Mouse (Mus musculus) neural tube, embryonic 12.5 days (tissue): ENCODE measurements around the gene Mlh3. TPM values are rescaled to one million over a fixed set of nuclear protein-coding genes. Genes with fewer than 3 reads are reported as not detected.
"Not testable (repeated sequence)": the region's sequence is repeated elsewhere in the genome, so short reads cannot be mapped to it uniquely, and the experiment has no call there.

Experiments used
- ATAC-seq: fragments of 200-750 bp; cut with Nextera tagmentation; 2 replicates; pipeline ENCODE4 v1.8.0; 2017; ENCODE audit warnings: low read depth, mild to moderate bottlenecking, moderate TSS enrichment, moderate library complexity; ENCODE audit not compliant: low FRiP score
- H3K27ac ChIP-seq: fragments of 300-500 bp; sonication (generic); 2 replicates; pipeline ENCODE4 v1.5.1; 2016
- H3K27me3 ChIP-seq: fragments of 300-500 bp; sonication (generic); replicated peaks from 2 replicates; pipeline ENCODE4 v1.6.1; 2016; ENCODE audit warnings: mild to moderate bottlenecking
- H3K36me3 ChIP-seq: fragments of 300-500 bp; sonication (generic); 2 replicates; pipeline ENCODE4 v1.6.1; 2016; ENCODE audit warnings: mild to moderate bottlenecking
- H3K4me1 ChIP-seq: fragments of 300-500 bp; sonication (generic); 2 replicates; pipeline ENCODE4 v1.6.1; 2016
- H3K4me2 ChIP-seq: fragments of 300-500 bp; sonication (generic); replicated peaks from 2 replicates; pipeline ENCODE4 v1.6.1; 2016; ENCODE audit warnings: mild to moderate bottlenecking
- H3K4me3 ChIP-seq: fragments of 300-500 bp; sonication (generic); 2 replicates; pipeline ENCODE4 v1.5.1; 2016
- H3K9ac ChIP-seq: fragments of 300-500 bp; sonication (generic); 2 replicates; pipeline ENCODE4 v1.6.1; 2016; ENCODE audit warnings: mild to moderate bottlenecking
- H3K9me3 ChIP-seq: fragments of 300-500 bp; sonication (generic); 2 replicates; pipeline ENCODE4 v1.6.1; 2016; ENCODE audit warnings: mild to moderate bottlenecking
- WGBS: fragments of 180-500 bp; shearing (Covaris S2); methylation state at CpG from one replicate; pipeline ENCODE4 v1.1.7; 2016; 5-methylcytosine and 5-hydroxymethylcytosine counted together
- polyA plus RNA-seq: library from polyadenylated mRNA; unstranded; fragments of >200 nt; fragmentation: Nextera tagmentation; extraction: Ambion mirVana; gene quantifications from 2 replicates; pipeline ENCODE4 v1.2.1, GENCODE M21; 2016

Mlh3 gene
- polyA plus RNA-seq, 1 experiment from 2014 or later = 9.0 TPM

GRCm38 (mm10) chr12:85291541-85291940 lies 21.1 kb upstream of the Mlh3 start:
- Histone ChIP-seq H3K27me3 (no peaks in the 10 kb centered on the region), H3K9me3 (peaks cover 3% of the 10 kb centered on the region; the same call in 1 of the 2 replicates), H3K27ac (no peak overlapping the region), H3K9ac (no peak overlapping the region), H3K4me1 (peaks cover 14% of the 10 kb centered on the region), H3K36me3 (no peaks in the 10 kb centered on the region), H3K4me3 (no peak overlapping the region), H3K4me2 (no peak overlapping the region)
- ATAC-seq = no peak

- 75% methylated on average over 10 of the region's 10 CpGs for WGBS
Observed at GRCm38 (mm10) chr12:85290633-85291032, 20.2 kb upstream of the Mlh3 start.

GRCm38 (mm10) chr12:85289157-85290000 lies 19.0 kb upstream of the Mlh3 start:
- no peak for ATAC-seq
- Histone ChIP-seq H3K36me3 (no peaks in the 10 kb centered on the region), H3K27ac (no peak overlapping the region), H3K27me3 (no peaks in the 10 kb centered on the region), H3K4me2 (peak overlapping the region; percentile 88), H3K9me3 (peaks cover 3% of the 10 kb centered on the region; the same call in 1 of the 2 replicates), H3K4me1 (peaks cover 14% of the 10 kb centered on the region), H3K4me3 (peak overlapping the region; percentile 53), H3K9ac (peak overlapping the region; percentile 38; the same call in 1 of the 2 replicates)
- 64% methylated on average over 24 of the region's 24 CpGs for WGBS

More at GRCm38 (mm10) chr12:85290633-85291032, 20.2 kb upstream of the Mlh3 start:
- no peaks in the 10 kb centered on the region for H3K27me3 ChIP-seq
- H3K27ac ChIP-seq = no peak overlapping the region
- H3K9me3 ChIP-seq = peaks cover 3% of the 10 kb centered on the region; the same call in 1 of the 2 replicates
- no peak overlapping the region for H3K4me3 ChIP-seq
- peaks cover 14% of the 10 kb centered on the region for H3K4me1 ChIP-seq
- H3K36me3 ChIP-seq = no peaks in the 10 kb centered on the region
- no peak overlapping the region for H3K9ac ChIP-seq
- ATAC-seq = no peak
- H3K4me2 ChIP-seq = no peak overlapping the region

- peak within 1 kb of the TSS; percentile 53 for H3K4me3 ChIP-seq
- H3K9me3 ChIP-seq = no peaks in the 10 kb centered on the region
- peak; percentile 78 for ATAC-seq
- H3K4me2 ChIP-seq = peak within 1 kb of the TSS; percentile 88
- H3K9ac ChIP-seq = peak within 1 kb of the TSS; percentile 38; the same call in 1 of the 2 replicates
- H3K36me3 ChIP-seq = no peaks in the 10 kb centered on the region
- H3K27ac ChIP-seq = no peak within 1 kb of the TSS
- peaks cover 14% of the 10 kb centered on the region for H3K4me1 ChIP-seq
- no peaks in the 10 kb centered on the region for H3K27me3 ChIP-seq
- WGBS = 3% methylated on average over 30 of the region's 31 CpGs
Observed at GRCm38 (mm10) chr12:85288486-85289156, 18.2 kb upstream of the Mlh3 start, which contains the start of gene Zc2hc1c. TSS of gene Zc2hc1c (plus strand) at chr12:85288591.

- Histone ChIP-seq H3K36me3 (no peaks in the 10 kb centered on the region), H3K4me3 (peak within 1 kb of the TSS; percentile 53), H3K4me2 (peak within 1 kb of the TSS; percentile 88), H3K9ac (peak within 1 kb of the TSS; percentile 38; the same call in 1 of the 2 replicates), H3K9me3 (no peaks in the 10 kb centered on the region), H3K27ac (no peak within 1 kb of the TSS), H3K27me3 (no peaks in the 10 kb centered on the region), H3K4me1 (peaks cover 14% of the 10 kb centered on the region)
- WGBS = 9% methylated on average over 21 of the region's 21 CpGs
- ATAC-seq = peak; percentile 66; the same call in 1 of the 2 replicates
Observed at GRCm38 (mm10) chr12:85287809-85288485, 17.5 kb upstream of the Mlh3 start, which contains the start of gene Acyp1. TSS of gene Acyp1 (minus strand) at chr12:85288438.

GRCm38 (mm10) chr12:85286941-85287340 lies 16.5 kb upstream of the Mlh3 start:
- WGBS = 27% methylated on average over 2 of the region's 5 CpGs
- H3K9me3 ChIP-seq = no peaks in the 10 kb centered on the region
- H3K4me1 ChIP-seq = peaks cover 14% of the 10 kb centered on the region
- H3K36me3 ChIP-seq = no peaks in the 10 kb centered on the region
- H3K4me3 ChIP-seq = no peak overlapping the region
- H3K27me3 ChIP-seq = no peaks in the 10 kb centered on the region
- H3K4me2 ChIP-seq = no peak overlapping the region
- no peak overlapping the region for H3K27ac ChIP-seq
- no peak overlapping the region for H3K9ac ChIP-seq
- ATAC-seq = no peak

- Histone ChIP-seq H3K4me3 (no peak overlapping the region), H3K4me2 (no peak overlapping the region), H3K27ac (no peak overlapping the region), H3K9me3 (no peaks in the 10 kb centered on the region), H3K36me3 (no peaks in the 10 kb centered on the region), H3K27me3 (no peaks in the 10 kb centered on the region), H3K9ac (no peak overlapping the region), H3K4me1 (peaks cover 14% of the 10 kb centered on the region)
- 92% methylated on average over 4 of the region's 4 CpGs for WGBS
- ATAC-seq = no peak
Observed at GRCm38 (mm10) chr12:85284996-85285395, 14.6 kb upstream of the Mlh3 start.

- no peak overlapping the region for H3K4me2 ChIP-seq
- ATAC-seq = no peak
- H3K9ac ChIP-seq = no peak overlapping the region
- 72% methylated on average over 8 of the region's 8 CpGs for WGBS
- H3K27ac ChIP-seq = no peak overlapping the region
- H3K4me1 ChIP-seq = peaks cover 18% of the 10 kb centered on the region
- H3K36me3 ChIP-seq = no peaks in the 10 kb centered on the region
- H3K4me3 ChIP-seq = no peak overlapping the region
- no peaks in the 10 kb centered on the region for H3K27me3 ChIP-seq
- no peaks in the 10 kb centered on the region for H3K9me3 ChIP-seq
Observed at GRCm38 (mm10) chr12:85284331-85284730, 13.9 kb upstream of the Mlh3 start.

GRCm38 (mm10) chr12:85281756-85282155 lies 11.4 kb upstream of the Mlh3 start:
- not testable (repeated sequence) for H3K9ac ChIP-seq, H3K27ac ChIP-seq, ATAC-seq, H3K27me3 ChIP-seq, H3K9me3 ChIP-seq, H3K36me3 ChIP-seq, H3K4me3 ChIP-seq, H3K4me1 ChIP-seq, H3K4me2 ChIP-seq
- 86% methylated on average over 2 of the region's 4 CpGs for WGBS

GRCm38 (mm10) chr12:85280845-85281651 lies 10.6 kb upstream of the Mlh3 start:
- peaks cover 6% of the 10 kb centered on the region for H3K4me1 ChIP-seq
- ATAC-seq = no peak
- WGBS = 67% methylated on average over 12 of the region's 12 CpGs
- no peaks in the 10 kb centered on the region for H3K36me3 ChIP-seq
- H3K4me2 ChIP-seq = peak overlapping the region; percentile 93
- H3K27ac ChIP-seq = no peak overlapping the region
- no peak overlapping the region for H3K9ac ChIP-seq
- no peaks in the 10 kb centered on the region for H3K9me3 ChIP-seq
- H3K27me3 ChIP-seq = no peaks in the 10 kb centered on the region
- no peak overlapping the region for H3K4me3 ChIP-seq

- Histone ChIP-seq H3K36me3 (no peaks in the 10 kb centered on the region), H3K4me2 (peak overlapping the region; percentile 93), H3K27ac (peak overlapping the region; percentile 16; the same call in 1 of the 2 replicates), H3K4me3 (peak overlapping the region; percentile 75), H3K9ac (peak overlapping the region; percentile 81), H3K9me3 (no peaks in the 10 kb centered on the region), H3K4me1 (peaks cover 6% of the 10 kb centered on the region), H3K27me3 (no peaks in the 10 kb centered on the region)
- peak; percentile 97 for ATAC-seq
- WGBS = under 1% methylated on average over 31 of the region's 31 CpGs
Observed at GRCm38 (mm10) chr12:85280105-85280844, 9.9 kb upstream of the Mlh3 start.
